Mouse (Mus musculus) heart, postnatal 36 days (tissue): Measurements from ENCODE around the gene Ly75. TPM values are rescaled to one million over a fixed set of nuclear protein-coding genes. Genes with fewer than 3 reads are reported as not detected.
A peak's percentile ranks its signal among the peaks of the same experiment; 100 is the strongest.

Experiments used
- DNase-seq, 2 experiments: peaks; one replicate each; pipeline ENCODE4 v3.0.0; 2021 to 2022
- intact Hi-C: fragments of 180-260 bp; cut with DNase I; formaldehyde crosslinking; loops from one replicate; pipeline ENCODE4 v1.15.1; 2025
- total RNA-seq, 2 experiments: library from RNA; stranded (reverse); gene quantifications; 2 replicates each; pipeline ENCODE4 v1.2.3; 2021

Ly75 gene
- total RNA-seq, 2 experiments from 2014 or later: 0.54 to 0.69 TPM

DNA sequence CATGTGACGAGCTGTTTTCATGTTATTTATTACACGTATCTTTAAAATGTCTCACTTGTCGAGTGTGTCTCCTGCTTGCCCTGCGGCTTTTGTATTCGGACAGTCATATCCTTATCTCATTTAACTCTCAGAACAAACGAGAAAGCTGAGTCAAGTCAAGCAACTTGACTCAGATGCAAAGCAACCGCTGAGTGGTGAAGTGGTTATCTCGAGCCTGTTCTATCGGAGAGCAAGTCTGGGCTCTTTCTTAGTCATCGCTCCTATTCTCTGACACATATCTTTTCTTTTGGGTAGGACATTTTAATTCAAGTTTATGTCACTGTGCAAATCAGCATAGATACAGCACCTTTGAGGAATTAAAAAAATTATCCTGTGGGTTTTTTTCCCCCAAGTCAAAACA lies 54.5 kb downstream of the Ly75 start:
- intact Hi-C loops: no loop called here
- DNase-seq: no peak

DNA sequence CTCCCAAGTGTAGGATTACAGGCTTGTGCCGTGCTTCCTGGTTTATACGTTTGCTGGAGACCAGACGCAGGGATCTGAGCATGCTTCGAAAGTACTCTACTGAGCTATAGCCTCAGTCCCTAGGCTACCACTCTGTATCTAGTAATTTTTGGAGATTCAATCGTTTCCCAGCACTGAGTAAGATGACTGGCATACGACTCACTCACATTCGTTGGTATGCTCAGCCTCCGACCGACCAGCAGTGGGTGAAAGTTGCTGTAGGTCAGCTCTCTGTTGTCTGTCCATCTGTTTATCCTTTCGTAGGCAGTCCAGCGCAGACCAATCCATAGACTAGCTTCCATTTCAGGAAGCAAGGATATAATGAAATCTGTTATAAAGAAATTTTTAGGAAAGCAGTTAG lies 55.5 kb downstream of the Ly75 start:
- DNase-seq: no peak
- intact Hi-C loops: no loop called here

DNA sequence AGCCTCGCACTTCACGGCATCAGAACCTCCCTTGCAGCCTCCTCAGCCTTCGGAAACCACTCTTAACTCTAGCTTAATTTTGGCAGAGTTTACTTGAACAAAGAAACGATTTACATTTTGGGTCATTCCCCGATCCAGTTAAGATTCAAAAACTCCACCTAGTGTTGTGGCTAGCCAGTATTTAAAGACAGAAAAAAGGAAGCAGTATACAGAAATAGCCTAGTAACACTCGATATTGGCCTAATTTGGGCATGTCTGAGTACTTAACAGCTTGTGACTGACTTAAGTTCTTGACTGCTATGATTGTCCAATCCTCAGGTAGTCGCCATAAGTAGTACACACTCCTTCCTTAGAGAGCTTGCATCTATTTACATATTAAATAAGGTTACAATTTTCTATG lies 56.2 kb downstream of the Ly75 start:
- intact Hi-C loops: no loop called here

DNA sequence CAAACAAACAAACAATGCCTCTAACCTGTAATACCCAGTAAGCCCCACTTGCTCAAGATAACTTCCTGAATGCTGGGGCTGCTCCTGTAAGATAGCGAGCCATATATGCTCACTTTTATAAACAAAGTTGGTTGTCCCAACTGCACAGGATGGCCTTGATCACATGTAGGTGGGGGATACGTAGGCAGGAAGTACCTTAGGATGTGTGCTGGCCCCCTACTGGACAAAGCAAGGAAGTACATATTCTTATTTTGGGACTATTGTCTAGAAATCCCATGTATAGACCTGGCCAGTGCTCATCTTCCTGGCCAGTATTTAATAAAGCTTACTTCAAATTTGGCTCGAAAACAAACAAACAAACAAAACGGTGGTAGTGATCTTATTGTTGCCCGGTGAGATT lies 59.7 kb downstream of the Ly75 start:
- peak in 1 of 2 experiments; percentile 5 for DNase-seq
- intact Hi-C loops: no loop called here

More for the DNA sequence above, 56.2 kb downstream of the Ly75 start:
- no peak for DNase-seq

DNA sequence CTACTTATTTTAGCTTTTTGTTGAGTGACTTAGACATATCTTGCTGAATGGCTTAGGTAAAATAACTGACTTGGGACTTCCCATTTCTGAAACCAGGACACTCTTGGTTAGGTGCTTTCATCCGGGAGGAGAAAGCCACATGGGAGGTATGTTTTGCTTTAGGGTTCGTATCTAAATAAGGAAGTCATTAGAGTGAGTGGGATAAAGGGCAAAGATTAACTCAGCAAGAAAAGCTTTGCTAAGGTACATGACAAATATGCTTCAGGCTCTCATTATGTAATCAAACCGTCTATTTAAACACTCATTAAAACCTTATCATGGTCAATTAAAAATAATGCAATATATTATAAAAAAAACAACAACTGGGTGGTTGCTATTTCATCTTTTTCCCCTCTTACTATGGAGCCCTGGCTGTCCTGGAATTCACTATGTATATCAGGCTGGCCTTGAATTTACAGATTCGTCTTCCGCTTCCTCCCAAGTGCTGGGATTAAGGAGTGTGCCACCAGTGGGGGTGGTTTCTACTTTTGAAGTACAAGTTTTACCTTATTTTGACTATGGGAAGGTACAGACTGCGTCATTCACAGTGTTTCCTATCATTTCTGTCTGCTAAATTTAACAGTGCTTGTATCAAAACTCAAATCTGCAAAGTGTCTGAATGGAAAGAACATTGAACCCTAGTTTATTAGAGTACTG lies 60.9 kb downstream of the Ly75 start:
- intact Hi-C loops: no loop called here
- no peak for DNase-seq

DNA sequence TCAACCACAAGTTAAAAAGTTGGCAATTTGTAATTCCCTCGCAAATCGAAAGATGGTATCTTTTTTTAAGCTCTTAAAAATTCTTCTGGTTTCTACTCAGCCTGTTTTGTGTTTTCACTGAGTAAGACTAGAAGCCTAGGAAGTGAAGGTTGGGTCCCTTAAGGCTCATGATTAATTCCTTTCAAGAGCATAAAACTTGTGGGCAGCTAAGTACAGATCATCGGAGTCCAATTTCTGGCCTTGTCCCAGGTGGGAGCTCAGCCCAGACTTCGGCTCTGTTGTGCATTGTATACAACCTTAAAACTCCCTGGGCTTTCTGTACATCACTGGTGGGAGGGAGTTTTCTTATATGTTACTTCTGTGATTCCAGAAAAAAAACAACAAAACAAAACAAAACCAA lies 79.3 kb downstream of the Ly75 start:
- no peak for DNase-seq
- intact Hi-C loops: no loop called here

DNA sequence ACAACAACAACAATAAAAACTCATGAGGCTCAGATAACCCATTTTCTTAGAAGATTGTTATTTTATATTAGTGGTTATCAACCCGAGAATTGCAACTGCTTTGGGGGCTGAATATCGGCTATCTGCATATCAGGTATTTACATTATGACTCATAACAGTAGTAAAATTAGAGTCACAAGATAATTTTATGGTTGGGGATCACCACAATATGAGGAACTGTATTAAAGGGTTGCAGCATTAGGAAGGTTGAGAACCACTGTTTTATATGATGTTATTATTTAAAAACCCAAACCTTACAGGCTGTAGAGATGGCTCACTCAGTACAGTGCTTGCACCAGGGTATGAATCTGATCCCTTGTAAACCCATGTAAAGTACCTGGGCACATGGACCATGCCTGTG lies 83.8 kb downstream of the Ly75 start:
- no peak for DNase-seq
- intact Hi-C loops: no loop called here

DNA sequence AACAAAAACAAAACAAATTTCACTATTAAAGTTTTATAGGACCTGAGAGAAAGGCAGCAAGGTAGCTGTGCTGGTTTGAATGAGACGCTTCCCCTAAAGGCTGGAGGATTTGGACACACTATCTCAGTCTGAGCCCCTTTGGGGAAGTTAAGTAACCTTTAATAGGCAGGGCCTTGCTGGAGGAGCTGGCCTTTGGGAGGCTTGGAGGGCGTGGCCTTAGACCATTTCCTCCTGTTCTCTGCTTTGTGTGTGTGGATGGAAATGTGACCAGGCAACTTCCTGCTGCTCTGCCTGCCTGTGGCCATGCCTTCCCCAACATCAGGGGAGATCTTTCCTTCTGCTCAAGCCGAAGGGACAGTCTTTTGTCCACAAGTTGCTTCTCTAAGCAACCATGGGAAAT lies 84.8 kb downstream of the Ly75 start:
- intact Hi-C loops: no loop called here
- DNase-seq: no peak

DNA sequence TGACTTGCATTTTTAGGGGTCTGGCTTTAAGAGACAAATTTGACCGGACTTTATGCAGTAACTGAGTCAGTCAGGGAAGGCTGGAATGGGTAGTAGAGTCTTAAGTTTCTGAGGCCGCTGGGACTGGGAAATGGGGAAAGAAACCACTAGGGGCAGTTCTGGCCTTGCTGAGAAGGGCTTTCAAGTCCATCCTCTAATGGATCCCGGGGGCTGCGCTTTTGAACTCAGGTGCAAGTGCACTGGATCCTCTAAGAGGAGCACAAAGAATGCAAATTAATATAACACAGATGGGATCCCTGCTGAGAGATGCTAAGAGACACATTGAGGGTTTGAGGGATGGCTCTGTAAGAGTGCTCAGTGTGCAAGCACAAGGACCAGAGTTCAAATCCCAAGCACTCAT lies 91.7 kb downstream of the Ly75 start:
- DNase-seq: no peak
- intact Hi-C loops: no loop called here

DNA sequence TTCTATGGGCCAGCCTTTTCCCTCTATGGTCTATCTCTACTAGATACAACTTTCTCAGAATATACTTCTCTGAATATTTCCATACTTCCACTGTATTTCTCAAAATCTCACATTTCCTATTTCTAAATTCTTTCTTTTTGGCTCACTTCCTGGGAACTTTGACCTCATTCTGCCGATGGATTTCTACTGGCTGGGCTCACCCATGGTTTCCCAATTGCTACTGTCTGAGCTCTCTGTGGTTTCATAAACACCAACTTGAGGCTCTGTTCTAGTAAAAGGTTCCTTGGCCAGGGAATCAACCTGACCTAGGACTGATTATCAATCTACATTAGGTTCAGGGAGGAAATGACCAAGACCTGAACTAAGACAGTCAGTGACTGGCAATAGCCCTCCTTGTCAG lies 93.7 kb downstream of the Ly75 start:
- DNase-seq: no peak
- intact Hi-C loops: no loop called here

DNA sequence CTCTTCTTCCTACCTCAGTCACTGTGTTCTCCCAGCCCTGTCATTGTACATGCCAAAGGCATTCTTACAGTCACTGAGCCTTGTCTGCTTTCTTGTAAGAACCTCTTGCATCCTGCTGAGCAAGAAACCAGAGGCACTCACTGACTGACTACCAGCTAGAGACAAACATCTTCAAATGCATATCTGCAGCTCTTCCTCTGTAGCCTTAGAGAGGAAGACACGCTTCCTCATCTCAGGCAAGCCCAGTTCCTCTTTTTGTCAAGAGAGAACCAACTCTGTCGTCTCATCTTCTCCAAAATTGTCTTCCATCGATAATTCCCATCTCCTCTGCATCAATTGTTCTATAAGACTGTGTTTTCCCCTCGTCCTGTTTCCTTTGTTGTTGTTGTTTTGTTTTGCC lies 94.5 kb downstream of the Ly75 start:
- intact Hi-C loops: no loop called here
- no peak for DNase-seq

DNA sequence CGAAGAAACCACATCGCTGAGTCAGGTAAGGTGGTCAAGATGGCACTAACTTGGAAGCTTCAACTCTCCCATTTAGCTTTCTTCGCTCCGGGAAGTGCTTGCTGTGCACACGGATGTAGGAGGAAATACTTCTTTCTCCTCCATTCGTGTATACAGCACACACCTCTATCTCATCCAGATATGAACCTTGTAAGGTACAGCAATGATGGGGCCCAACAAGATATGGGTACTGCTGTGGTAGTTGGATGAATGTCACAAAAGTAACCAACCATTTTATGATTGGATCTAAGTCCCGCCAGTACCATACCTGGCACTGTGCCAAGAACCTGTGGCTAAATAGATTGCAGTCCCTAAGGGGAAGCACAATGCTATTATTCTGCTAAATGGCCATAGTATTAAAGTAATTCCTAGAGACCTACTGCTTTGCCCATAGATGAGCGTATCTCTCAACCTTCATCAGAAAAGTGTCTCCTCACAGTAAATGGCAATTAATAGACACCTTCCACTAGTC lies 97.9 kb downstream of the Ly75 start:
- no peak for DNase-seq

DNA sequence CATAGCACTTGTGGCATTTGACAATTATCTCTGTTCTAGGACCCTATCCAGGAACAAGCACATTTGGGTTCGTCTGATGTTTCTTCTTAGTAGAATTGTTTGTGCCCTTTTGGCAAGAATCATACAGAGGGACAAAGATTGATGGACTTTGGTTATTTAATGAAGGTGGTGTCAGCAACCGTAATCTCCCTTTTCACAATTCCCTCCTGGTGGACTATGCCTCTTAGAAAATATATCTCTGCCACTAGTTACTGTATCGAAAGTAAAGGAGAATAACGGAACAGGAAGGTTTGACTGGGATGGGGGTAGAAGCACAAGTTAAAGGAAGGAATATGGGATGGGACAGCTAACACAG lies 98.7 kb downstream of the Ly75 start, which contains the start of gene Cd302:
Gene Cd302, minus strand, starts transcription at position 22 of the 355 bp plus-strand sequence.
- intact Hi-C loops: loop anchor here (5.0 kb wide), 1 partner anchor 77 kb away; the partner anchor contains the start of genes Baz2b and March7
- no peak for DNase-seq

More for the DNA sequence above, 97.9 kb downstream of the Ly75 start:
- intact Hi-C loops: no loop called here

DNA sequence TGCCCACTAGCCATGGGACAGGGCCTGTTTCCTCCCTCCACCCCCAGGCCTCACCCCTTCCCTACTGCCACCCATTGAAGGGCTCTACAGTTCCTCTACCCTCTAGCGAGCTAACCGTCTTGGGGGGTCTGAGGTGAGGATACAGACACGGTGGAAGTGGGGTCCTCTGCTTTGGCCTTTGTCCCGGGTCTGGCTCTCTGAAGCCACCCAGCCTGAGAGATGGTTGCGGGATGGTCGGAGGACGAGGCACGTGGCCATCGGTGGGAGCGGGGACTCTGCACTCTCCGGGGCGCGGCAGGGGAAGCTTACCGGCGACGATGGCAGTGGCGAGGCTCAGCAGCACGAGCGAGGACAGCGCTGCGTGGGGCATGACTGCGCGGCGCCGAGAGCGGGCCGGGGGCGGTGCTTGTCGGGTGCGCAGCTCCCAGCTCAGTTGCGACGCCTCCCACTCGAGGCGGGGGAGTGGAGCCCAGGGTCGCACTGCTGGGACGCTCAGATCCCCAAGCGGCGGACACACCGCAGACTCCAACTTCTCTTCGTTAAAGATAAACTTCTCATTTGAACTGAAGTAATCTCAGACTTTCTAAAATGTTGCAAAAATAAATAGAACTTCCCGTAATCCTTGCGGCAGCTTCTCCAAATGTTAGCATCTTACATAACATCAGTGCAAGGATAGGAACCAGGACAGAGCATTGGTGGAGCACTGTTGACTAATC lies 99.2 kb downstream of the Ly75 start:
- peak; percentile 76 to 81 for DNase-seq
- intact Hi-C loops: loop anchor here (5.0 kb wide), 1 partner anchor 77 kb away; the partner anchor contains the start of genes Baz2b and March7

DNA sequence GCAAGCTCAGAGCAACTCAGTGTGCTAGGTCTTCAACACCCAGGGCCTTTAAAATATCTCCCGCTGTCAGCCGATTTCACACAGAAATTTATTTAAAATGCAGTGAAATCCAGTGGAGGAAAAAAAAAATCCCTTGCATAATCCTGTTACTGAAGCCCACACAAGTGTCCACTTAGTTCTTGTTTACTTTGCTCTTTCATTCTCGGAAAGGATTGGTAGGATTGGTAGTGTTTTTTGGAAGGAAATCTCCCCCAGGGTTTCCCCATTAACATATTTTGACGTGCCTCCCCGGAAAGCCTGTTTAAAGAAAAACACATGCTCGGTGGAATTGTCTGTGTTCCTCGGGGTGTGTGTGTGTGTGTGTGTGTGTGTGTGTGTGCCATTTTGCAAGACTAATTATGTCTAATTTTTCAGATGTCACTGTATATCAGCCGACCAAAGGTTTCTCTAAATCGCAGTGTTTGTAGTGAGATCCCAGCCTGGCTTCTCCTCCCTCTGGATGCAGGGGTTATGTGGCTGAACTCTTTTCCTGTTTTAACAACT lies 99.8 kb downstream of the Ly75 start:
- intact Hi-C loops: loop anchor here (5.0 kb wide), 1 partner anchor 76 kb away; the partner anchor contains the start of genes Baz2b and March7
- peak in 1 of 2 experiments; percentile 24 for DNase-seq

DNA sequence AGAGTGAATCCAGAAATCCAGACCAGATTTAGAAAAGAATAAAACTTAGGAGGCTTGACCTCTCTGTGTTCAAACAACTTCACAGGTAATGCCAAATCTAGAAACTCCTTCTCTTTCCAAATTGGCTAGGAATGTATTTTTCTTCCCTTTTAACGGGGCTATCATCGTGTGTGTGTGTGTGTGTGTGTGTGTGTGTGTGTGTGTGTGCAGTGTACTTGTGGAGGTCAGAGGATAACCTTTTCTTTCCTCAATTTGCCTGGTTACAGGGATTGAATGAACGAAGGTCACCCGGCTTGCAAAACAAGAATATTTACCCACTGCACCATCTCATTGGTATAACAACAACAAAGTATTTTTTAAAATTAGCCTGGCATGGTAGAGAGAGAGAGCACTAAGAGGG lies 100.5 kb downstream of the Ly75 start:
- intact Hi-C loops: loop anchor here (5.0 kb wide), 1 partner anchor 75 kb away; the partner anchor contains the start of genes Baz2b and March7
- no peak for DNase-seq

DNA sequence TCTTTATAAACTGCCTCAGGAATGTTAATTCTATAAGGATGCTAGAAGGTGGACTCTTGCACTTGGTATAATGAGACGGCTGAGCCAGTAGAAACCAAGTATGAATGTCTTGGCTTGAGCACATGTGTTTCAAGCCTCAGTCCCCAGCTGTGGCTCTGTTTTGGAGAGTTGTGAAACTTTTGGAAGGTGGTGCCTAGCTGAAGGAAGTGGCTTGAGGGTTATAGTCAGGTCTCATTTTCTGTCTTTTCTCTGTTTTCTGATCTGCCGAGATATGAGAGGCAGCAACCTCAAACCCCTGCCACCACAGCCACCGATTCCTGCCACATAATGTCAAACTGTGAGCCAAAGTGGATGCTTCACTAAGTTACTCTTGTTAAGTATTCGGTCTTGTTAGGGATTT lies 104.5 kb downstream of the Ly75 start:
- no peak for DNase-seq
- intact Hi-C loops: no loop called here

DNA sequence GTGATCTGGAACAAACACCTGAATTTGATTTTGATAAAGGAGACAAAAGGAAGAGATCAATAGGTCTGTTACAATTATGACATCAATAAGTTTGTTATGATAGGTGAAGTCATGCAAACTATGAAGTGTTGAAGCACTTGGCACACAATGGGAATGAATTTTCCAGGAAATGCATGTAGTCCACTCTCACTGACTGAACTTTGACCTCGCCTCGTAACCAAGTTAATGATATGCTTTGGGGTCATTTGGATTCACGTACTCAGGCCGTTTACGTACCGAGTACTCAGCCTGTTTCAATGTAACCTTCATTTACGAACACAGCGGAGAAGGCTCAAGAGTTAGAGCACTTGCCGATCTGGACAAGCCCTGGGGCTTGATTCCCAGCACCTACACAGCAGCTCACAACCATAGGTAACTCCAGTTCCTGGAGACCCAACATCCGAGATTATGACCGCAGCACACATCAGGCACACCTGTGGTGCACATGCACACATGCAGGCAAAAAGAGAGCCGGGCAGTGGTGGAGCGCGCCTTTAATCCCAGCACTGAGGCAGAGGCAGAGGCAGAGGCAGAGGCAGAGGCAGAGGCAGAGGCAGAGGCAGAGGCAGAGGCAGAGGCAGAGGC lies 113.1 kb downstream of the Ly75 start:
- DNase-seq: no peak
- intact Hi-C loops: no loop called here

DNA sequence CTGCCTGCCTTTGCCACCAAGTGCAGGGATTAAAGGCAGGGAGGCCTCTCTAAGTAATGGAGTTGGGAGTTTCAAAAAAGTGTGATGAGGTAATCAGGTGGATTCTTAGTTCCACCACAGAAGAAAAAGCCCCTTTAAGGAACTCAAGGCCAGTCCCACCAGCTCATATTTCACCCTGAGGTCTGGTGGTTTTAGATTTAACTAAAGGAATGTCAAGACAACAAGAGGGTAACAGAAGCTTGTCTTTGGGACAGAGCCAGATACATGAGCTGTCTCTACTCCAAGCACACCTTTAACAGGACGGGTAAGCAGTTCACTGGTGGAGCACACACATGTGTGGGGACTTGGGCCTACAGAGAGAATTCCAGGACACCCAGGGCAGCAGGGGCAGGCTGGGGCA lies 115.5 kb downstream of the Ly75 start:
- no peak for DNase-seq
- intact Hi-C loops: no loop called here

DNA sequence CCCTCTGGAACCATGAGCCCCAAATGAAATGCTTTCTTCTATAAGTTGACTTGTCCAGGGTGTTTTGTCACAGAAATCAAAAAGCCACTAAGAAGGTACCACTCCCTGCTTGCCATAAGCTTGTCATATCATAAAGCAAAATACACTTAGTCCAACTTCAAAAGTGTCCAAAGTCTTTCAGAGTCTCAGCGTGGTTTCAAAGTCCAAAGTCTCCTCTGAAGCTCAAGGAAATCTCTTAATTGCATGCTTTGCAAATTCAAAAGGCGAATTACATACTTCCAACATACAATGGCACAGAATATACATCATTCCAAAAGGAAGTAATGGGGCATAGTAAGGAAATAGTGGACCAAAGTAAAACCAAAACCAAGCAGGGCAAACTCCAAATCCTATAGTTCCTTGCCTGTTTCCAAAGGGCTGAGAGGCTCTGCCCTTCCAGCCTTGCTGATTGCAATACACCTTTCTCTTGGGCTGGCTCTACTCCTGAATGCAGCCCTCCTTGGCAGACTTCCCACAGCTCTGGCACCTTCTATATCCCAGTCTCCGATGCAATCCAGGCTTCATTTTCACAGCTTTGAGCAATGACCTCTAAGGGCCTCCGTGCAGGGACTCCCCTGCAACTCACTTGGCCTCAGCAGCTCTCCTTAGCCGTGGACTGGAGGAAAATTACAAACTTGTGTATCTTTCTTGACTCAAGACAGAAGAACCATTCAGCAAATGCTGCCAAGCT lies 122.3 kb downstream of the Ly75 start:
- no peak for DNase-seq
- intact Hi-C loops: no loop called here
